Mouse (Mus musculus) cerebellum, adult (tissue): ENCODE measurements at regions not wholly inside any gene's neighbourhood (a gene's known extent, or its start where the extent isn't known, plus 50 kb on each side); places are given as distances from the start of the nearest gene placed in this dataset.

ENCODE experiments used
- ATAC-seq: cut with Nextera tagmentation; 2 replicates; pipeline ENCODE4 v1.9.2; 2017; ENCODE audit warnings: mild to moderate bottlenecking, moderate library complexity, mixed read lengths; ENCODE audit not compliant: insufficient number of reproducible peaks, low FRiP score, low TSS enrichment

DNA sequence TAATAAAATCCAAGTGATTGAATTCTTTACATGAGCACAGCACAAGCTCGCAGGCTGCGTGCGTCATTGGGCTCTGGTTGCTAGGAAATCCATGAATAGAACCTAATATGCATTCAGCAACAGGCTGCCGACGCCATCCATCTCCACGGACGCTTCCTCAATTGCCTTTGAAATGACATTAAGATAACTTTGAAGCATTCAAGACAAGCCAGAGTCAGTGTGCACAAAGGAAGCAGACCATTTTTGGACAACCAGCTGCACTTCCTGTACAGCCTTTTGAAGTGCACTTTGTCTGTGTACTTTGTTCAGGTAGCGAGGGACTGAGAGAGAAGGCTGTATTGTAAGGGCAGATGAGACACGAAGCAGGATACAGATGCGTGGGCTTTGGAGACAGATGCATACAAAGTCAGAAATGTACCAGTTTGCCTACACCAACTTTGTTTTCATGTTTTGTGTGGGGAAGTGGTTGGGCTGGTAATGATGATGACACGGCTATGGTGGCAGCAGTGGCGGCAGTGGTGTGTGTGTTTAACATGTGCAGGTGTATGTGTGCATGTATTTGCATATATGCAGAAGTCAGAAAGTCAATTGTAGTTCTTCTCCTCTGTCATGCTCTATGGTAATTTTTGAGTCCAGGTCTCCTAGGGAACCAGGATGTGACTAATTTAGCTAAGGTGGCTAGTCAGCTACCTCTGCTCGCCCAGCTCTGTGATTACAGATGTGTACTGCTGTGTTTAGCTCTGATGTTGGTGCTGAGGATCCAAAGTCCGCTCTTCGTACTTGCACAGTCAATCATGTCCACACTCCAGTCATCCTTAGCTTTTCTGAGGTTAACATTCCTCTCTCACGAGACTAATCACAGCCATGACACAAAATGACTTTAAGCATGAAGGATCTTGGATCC, 106.7 kb upstream of the Col1a2 start:
- ATAC-seq: no peak

DNA sequence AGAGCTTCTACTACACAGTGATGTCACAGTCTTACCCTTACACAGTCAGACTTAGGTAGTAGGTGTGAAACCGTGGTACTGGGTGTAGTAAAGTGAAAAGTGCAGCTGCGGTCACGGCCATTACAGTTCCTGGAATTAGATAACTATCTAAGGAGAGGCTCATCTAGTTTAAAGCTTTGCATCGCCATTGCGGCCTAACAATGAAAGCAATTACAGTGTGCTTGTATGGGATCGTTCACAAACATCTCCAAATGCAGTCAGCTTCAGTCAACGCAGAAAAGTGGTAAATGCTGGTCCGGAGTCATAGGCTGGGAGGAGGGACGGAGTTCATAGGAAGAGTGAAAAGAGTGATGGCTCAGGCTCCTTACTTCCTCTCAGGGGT, 106.0 kb upstream of the Col1a2 start:
- ATAC-seq: no peak

GRCm38 (mm10) chr6:4405301-4405700, 99.3 kb upstream of the Col1a2 start:
- ATAC-seq: no peak

DNA sequence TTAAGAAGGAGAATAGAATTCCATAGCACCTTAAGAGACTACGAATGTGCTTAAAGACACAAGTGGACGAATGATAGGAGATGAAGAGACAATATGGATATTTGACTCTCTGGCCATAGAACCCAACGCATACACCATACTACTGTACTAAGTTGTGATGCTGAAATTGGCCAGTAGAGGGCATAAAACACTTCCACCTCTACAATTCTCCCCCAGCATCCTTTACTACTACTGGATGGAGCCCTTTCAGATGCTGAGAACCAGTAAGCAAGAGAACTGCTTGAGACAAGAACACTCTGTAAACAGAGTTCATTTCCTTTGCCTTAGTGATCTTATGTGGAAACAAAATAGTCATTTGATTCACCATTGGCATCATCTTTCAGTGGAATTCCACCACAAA, 96.9 kb upstream of the Col1a2 start:
- peak; percentile 77 for ATAC-seq

DNA sequence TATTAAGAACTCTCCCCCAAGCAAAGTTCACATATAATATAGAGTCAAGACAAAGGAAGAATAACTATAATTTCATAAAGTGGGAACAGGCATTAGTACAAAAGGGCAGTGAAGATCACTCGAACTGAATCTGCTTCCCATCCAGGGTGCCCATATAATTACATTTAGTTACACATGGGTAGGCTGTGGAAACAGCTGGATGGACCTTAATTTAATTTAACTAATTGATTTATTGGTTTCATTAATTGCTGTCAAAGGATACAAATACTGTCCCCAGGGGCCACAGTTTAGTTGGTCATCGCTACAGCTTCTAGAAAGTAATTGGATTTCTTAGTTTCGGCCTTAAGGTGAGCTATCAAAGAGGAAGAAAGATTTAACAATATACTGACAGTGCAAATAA, 91.4 kb upstream of the Col1a2 start:
- no peak for ATAC-seq

GRCm38 (mm10) chr6:4414166-4414565, 90.4 kb upstream of the Col1a2 start:
- no peak for ATAC-seq

- no peak for ATAC-seq
Observed at GRCm38 (mm10) chr6:4415206-4415605, 89.4 kb upstream of the Col1a2 start.

DNA sequence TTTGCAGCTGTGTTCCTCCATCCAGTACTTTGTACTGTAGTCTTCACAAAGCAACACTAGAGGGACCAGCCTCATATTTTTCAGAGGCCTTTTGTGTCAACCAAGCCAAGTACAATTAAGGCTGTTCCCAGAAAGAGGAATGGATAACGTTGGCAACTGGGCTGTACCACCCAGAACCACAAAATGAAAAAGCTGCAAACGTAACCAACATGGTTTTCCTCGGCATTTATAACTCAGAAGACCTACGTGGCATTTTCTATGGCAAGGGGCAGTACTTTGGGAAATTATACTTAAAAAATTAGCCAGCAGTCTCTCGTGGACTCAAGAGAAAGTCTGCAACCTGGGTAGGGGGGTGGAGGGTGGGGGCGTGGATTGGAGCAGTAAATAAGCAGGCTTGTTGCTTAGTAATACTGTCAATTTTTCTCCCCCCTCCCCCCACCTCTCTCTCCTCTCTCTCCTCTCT, 87.3 kb upstream of the Col1a2 start:
- no peak for ATAC-seq

DNA sequence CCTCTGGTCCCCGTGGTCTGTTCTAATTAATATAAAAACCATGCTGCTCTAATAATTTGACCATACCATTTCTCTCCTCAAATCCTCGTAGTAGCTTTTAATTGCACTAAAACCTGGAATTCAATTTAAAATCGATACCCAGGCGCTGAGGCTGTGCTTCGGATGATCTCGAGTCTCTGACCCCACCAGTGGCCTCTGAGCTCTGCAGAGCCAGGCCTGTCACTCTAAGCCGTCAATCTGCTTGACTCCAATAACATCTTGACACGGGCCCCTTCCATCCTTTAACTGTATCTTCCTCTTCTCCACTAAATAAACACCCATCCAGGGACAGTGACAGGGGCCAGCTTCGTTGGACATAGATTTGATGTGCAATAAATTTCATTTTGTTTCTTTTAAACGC, 86.2 kb upstream of the Col1a2 start:
- ATAC-seq: no peak

DNA sequence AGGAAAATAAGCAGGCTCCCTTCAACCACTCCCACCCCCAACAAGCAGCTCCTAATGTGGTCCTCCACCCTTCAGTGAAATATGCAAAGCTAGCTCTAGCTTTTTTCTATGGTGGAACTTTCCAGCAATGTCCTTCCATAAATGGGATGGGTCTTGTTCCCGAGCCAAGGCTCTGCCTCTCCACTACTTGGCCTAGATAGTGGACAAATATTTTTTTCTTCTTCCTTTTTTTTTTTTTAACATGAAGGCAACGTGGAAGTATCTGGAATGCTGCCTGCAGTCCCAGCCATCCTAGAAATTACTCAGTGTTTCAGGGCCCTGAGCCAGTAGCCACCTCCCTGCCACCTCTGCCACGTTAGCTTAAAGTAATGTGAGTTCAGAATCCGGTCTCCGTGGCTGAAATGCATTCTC, 85.7 kb upstream of the Col1a2 start:
- ATAC-seq: no peak

DNA sequence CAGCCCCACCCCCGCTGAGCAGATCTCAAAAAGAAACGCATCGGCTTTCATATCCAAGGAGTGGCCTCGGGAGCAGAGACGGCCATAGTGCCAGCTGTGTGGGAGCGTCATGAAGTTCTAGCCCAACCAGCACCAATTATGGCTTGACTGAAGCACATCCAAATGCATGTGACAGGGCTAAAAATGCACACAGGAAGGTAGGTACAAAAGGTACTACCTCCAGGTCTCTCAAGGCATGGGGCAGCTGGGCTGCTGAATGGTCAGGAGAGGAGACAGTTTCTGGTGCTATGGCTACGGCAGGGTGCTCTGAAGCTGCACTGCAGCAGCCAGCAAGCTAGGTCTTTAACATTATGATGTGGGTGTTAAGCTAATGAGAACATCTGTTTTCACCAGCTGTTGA, 83.1 kb upstream of the Col1a2 start:
- no peak for ATAC-seq

- ATAC-seq: no peak
Observed at GRCm38 (mm10) chr6:4427122-4427521, 77.5 kb upstream of the Col1a2 start.

GRCm38 (mm10) chr6:4430704-4431310, 73.8 kb upstream of the Col1a2 start:
- no peak for ATAC-seq

- ATAC-seq: no peak
Observed at GRCm38 (mm10) chr6:4432192-4432591, 72.4 kb upstream of the Col1a2 start.

GRCm38 (mm10) chr6:4436439-4436838, 68.2 kb upstream of the Col1a2 start:
- no peak for ATAC-seq

- ATAC-seq: no peak
Observed at GRCm38 (mm10) chr6:4436874-4437273, 67.7 kb upstream of the Col1a2 start.

GRCm38 (mm10) chr6:4441618-4442167, 62.9 kb upstream of the Col1a2 start:
- no peak for ATAC-seq

DNA sequence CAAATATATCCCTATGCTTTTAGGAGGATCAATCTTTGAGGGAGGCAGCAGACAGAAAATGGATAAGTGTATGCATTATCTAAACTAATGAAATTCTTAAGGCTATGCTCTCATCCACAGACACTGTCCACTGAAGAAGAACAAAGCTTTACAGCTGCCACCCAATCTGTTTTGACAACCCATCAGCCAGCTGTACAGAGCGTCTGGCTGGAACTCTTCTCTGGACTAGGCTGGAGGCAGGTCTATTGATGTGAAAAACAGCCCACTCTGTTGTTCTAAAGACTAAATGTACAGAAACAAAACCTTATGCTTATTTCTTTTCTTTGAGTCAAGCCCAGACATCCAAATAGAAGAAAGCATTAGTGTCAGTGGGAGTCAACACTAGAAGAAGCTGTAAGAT, 58.7 kb upstream of the Col1a2 start:
- no peak for ATAC-seq

GRCm38 (mm10) chr6:4451227-4451626, 53.4 kb upstream of the Col1a2 start:
- ATAC-seq: no peak
